Mouse (Mus musculus): Measurements from ENCODE around the gene 4933428G20Rik.

GRCm38 (mm10) chr11:97497543-97497942, 2.6 kb downstream of the 4933428G20Rik start:
- TF ChIP-seq FLI1 (IDR thresholded peaks at IDR 0.05; ENCODE audit: low read length) (no peak), GATA1 (IDR thresholded peaks at IDR 0.05; ENCODE audit: borderline replicate concordance, low read length) (no peak)
